Mouse (Mus musculus): ENCODE results near the gene Neu4.
"Not testable (repeated sequence)": the region's sequence is repeated elsewhere in the genome, so short reads cannot be mapped to it uniquely, and the experiment has no call there.

Neu4 gene

GRCm38 (mm10) chr1:94020151-94020550 lies at the start of gene Neu4:
Gene Neu4 (plus strand): TSS chr1:94020451.
- DNase-seq (ENCODE audit: low read depth, low spot score): no peak

- not testable (repeated sequence) for DNase-seq (ENCODE audit: low read depth, low spot score)
Measured at GRCm38 (mm10) chr1:93970797-93971196, 49.5 kb upstream of the Neu4 start.

GRCm38 (mm10) chr1:93975764-93976163 lies 44.5 kb upstream of the Neu4 start:
- DNase-seq (ENCODE audit: low read depth, low spot score): not testable (repeated sequence)

GRCm38 (mm10) chr1:93978287-93978686 lies 42.0 kb upstream of the Neu4 start:
- not testable (repeated sequence) for DNase-seq (ENCODE audit: low read depth, low spot score)

GRCm38 (mm10) chr1:93980932-93981331 lies 39.3 kb upstream of the Neu4 start:
- not testable (repeated sequence) for DNase-seq (ENCODE audit: low read depth, low spot score)

GRCm38 (mm10) chr1:93986167-93986566 lies 34.1 kb upstream of the Neu4 start:
- DNase-seq (ENCODE audit: low read depth, low spot score): no peak

DNA sequence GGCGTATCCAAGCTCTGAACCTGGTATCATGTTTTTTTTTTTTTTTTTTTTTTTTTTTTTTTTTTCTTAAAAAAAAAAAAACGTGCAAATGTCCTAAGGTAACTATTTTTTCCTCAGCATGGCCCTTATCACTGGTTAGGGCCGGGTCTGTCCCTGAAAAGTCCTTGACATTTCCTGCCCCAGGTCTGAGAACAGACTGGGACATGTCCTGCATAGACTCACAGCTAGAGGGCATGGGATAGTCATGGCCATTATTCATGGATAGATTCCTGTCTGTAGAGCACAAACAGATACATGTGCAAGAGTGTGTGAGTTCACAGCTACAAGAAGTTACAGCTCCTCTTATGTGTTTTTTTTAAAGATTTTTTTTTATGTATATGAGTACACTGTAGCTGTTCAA lies 31.5 kb upstream of the Neu4 start:
- DNase-seq (ENCODE audit: low read depth, low spot score): no peak

- not testable (repeated sequence) for DNase-seq (ENCODE audit: low read depth, low spot score)
Measured at GRCm38 (mm10) chr1:93990209-93990608, 30.0 kb upstream of the Neu4 start, which contains the start of gene Gal3st2c. Gene Gal3st2c (plus strand): TSS chr1:93990509.

- not testable (repeated sequence) for DNase-seq (ENCODE audit: low read depth, low spot score)
Measured at GRCm38 (mm10) chr1:93991068-93991467, 29.2 kb upstream of the Neu4 start.

DNA sequence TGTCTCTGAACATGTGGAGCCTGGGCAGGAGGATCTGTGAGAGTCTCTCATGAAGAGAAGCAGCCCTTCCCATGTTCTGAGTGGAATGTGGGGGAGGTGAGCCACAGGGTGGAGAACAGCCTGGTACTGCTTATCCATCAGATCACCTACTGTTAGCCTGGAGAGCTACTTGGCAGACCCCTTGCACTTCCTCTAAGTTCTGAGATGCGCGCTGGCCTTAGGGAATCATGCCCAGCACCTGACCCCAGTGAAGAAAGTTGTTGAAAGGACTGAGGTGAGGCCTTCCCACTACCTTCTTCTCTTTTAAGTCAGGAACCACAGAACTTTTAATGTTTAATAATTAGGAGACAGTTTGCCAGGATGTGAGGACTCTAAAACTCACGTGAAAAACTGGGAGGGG lies 28.8 kb upstream of the Neu4 start:
- DNase-seq (ENCODE audit: low read depth, low spot score): not testable (repeated sequence)

- DNase-seq (ENCODE audit: low read depth, low spot score): no peak
Measured at GRCm38 (mm10) chr1:94001023-94001422, 19.2 kb upstream of the Neu4 start.

DNA sequence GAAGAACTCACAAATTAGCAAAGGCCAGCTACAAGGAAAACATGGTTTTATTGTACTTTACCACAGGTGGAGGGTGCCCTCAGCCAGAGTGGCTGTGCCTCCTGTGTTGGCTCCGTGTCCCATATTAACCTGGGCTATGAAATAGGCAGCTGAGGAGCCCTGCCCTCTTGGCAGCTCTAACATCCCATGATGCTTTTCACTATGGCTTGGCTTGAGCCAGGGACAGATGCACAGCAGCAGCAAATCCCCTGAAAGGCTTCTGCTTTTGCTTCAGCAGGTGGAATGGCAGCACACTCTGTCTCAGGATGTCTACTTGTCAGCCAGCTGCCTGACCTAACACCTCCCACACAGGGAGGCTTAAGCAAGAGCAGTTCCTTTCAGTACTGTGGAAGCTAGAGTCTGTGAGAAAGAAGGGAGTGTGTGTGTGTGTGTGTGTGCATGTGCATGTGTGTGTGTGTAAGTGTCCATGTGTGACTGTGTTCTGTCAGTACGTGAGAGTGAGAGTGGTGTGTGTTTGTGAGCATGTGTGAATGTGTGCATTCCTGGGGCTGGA lies 14.2 kb upstream of the Neu4 start:
- not testable (repeated sequence) for DNase-seq (ENCODE audit: low read depth, low spot score)

DNA sequence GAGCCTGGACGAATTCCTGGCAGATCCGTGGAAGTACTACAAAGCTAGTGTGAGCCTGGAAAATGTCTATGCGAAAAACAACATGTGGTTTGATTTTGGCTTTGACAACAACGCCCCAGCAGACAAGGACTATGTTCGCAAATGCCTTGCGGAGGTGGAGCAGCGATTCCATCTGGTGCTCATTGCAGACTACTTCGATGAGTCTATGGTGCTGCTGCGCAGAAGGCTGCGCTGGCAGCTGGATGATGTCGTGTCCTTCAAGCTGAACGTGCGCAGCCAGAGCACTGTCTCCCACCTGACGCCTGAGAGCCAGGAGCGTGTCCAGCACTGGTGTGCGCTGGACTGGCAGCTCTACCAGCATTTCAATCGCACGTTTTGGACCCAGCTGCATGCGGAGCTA lies 11.4 kb upstream of the Neu4 start:
- DNase-seq (ENCODE audit: low read depth, low spot score): not testable (repeated sequence)

DNA sequence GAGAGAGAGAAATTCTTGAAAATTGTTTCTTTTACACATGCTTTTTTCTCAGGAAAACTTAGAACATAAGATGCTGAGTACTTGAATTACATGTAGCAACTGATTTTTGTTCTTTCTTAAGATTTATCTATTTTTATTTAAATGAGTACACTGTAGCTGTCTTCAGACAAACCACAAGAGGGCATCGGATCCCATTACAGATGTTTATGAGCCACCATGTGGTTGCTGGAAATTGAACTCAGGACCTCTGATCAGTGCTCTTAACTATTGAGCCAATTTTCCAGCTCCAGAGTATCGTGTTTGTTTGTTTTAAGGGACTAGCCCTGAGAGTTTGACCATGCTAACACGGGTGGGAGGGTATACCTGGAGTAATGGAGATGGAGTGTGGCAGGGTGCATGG lies 8.6 kb upstream of the Neu4 start:
- peak; percentile 9 for DNase-seq (ENCODE audit: low read depth, low spot score)

GRCm38 (mm10) chr1:94027506-94028108 lies 7.4 kb downstream of the Neu4 start:
- DNase-seq (ENCODE audit: low read depth, low spot score): no peak

- no peak for DNase-seq (ENCODE audit: low read depth, low spot score)
Measured at GRCm38 (mm10) chr1:94028741-94029140, 8.5 kb downstream of the Neu4 start.

- no peak for DNase-seq (ENCODE audit: low read depth, low spot score)
Measured at GRCm38 (mm10) chr1:94033075-94033602, 12.9 kb downstream of the Neu4 start.

- DNase-seq (ENCODE audit: low read depth, low spot score): peak; percentile 91
Measured at GRCm38 (mm10) chr1:94034984-94035743, 14.9 kb downstream of the Neu4 start.

- no peak for DNase-seq (ENCODE audit: low read depth, low spot score)
Measured at GRCm38 (mm10) chr1:94040391-94040790, 20.1 kb downstream of the Neu4 start.

DNA sequence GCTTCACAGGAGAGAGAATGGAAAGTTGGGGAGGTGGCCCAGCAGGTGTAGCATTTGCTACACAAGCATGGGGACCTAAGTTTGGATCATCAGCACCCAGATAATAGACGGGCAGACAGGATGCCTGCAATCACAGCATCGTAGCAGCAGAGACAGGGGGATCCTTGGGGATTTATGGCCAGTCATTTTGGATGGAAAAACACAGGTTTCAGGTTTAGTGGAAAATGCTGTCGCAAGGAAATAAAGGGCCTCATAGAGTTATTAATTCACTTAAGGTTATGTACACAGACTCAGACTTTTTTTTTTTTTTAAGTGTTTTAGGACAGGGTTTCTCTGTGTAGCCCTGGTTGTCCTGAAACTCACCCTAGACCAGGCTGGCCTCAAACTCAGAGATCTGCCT lies 25.3 kb downstream of the Neu4 start:
- DNase-seq (ENCODE audit: low read depth, low spot score): no peak

GRCm38 (mm10) chr1:94046544-94046943 lies 26.3 kb downstream of the Neu4 start:
- DNase-seq (ENCODE audit: low read depth, low spot score): no peak

DNA sequence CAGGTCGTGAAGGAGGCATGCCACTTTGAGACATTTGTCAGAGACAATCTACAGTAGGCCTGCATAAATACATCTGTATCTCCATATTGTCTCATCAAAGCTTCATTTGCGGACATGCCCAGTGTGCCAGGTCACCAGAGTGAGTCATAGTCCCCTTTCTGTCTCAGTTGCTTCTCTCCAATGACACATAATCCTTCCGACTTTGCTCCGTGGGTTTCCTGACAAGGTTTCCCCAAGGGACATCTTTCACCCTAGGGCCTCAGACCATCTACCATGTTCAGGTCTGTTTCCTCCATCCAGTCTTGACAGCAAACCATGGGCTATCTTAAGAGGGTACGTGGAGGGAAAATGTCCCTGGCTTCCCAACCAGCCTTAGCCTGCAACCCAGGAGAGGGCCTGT lies 30.9 kb downstream of the Neu4 start:
- no peak for DNase-seq (ENCODE audit: low read depth, low spot score)

GRCm38 (mm10) chr1:94052373-94052772 lies 32.1 kb downstream of the Neu4 start, which contains the start of gene Pdcd1:
Gene Pdcd1 (minus strand): TSS chr1:94052553.
- DNase-seq (ENCODE audit: low read depth, low spot score): no peak

All from ZHBTc4 (cell line).